Mouse (Mus musculus): ENCODE measurements around the gene Gpank1.

Gene Gpank1

DNA sequence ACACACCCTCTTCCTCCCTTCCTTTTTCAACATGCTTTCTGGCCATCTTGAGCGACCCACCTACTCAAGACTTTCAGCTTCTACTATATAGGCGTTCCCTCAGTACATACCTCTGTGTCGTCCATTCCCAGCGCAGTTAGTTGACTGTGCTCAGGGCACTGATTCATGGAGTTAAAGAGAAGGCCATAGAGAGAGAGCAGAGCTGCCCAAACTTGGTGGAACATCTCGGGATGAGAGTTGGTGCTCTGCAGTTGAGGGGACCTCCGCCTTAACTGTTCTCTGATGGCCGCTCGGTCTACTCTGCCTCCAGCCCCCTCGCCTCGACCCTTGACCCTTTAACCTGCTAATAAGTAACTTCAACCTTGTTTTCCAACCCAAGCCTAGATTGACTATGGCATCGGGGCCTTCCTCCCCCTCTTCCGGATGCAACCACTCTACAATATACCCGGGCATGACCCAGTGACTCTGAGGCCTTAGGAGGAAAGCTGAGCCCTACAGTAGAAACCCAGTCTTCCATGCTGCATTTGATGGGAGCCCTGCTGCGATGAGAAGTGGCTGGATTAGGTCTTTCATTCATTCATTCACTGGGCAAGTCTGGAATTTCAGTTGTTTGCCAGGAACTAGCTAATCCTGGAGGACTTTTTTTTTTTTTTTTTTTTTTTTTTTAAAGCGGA, 10.4 kb downstream of the Gpank1 start, which contains the start of gene Apom:
TSS of gene Apom (minus strand) at position 551 of the 674 bp plus-strand sequence.
- DNase-seq (ENCODE audit: low read depth, low spot score): no peak

DNA sequence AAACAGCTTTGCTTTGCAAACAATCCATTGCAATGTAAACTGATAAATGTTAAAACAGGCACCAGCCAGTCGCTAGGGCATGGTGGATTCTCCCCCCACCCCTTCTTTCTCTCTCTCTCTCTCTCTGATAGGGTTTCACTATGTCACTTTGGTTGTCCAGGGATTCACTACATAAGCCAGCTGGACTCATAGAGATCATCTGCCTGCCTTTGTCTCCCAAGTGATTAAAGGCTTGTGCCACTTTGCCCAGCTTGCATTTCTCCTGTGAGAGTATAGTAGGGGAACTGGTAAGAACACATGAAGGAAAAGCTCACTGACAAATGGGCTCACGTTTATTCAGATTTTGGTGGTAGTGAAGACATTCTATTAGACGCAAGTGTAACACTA, 10.9 kb downstream of the Gpank1 start:
- no peak for DNase-seq (ENCODE audit: low read depth, low spot score)

DNA sequence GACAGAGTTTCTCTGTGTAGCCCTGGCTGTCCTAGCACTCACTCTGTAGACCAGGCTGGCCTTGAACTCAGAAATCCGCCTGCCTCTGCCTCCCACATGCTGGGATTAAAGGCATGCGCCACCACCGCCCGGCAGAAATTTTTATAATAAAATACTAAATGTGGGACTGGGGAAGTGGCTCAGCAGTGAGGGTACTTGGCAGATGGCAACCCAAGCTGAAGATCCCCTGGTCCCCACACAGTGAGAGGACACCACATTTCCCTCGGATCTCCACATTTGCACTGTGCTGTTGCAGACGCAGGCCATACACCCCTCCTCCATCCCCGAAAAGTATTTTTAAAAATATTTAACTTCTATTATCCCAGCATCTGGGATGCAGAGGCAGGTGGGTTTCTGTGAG, 12.3 kb downstream of the Gpank1 start:
- no peak for DNase-seq (ENCODE audit: low read depth, low spot score)

DNA sequence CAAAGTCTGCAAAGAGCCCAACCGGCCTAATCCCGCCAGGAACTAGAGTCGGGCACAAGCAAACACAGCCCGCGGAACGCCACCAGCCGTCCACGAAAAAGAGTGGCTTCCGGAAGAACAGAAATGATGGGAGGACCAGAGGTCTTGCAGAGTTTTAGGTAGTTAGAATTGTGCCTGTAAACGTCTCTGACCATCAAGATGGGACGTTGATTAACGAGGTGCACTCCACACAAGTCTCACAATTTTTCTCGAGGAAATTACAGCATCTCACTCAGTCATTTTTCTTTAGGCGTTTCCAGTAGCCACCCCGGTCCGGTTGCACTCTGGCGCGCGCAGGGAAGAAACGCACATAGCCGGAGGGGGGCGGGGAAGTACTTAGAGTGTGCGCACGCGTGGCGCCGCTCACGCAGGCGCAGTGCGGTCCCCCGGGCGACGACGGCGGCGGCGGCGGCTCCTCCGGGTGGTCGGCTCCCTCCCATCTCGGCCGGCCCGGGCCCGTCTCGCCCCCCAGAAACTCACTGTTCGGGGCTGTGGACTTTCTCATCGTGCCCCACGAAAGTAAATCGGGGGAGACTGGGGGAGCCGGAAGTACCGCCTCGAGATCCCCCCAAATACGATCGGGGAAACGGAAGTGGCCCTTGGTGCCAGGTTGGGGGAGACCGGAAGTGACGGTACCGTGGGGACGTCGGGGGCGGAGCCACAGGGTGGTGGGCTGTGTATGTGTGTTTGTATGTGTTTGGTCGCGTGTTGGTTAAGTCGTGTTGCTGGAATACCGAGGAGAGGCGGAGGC, 13.7 kb downstream of the Gpank1 start, which contains the start of gene Bag6:
TSS of gene Bag6 (plus strand) at position 378 of the 790 bp plus-strand sequence.
- DNase-seq (ENCODE audit: low read depth, low spot score): peak; percentile 98

DNA sequence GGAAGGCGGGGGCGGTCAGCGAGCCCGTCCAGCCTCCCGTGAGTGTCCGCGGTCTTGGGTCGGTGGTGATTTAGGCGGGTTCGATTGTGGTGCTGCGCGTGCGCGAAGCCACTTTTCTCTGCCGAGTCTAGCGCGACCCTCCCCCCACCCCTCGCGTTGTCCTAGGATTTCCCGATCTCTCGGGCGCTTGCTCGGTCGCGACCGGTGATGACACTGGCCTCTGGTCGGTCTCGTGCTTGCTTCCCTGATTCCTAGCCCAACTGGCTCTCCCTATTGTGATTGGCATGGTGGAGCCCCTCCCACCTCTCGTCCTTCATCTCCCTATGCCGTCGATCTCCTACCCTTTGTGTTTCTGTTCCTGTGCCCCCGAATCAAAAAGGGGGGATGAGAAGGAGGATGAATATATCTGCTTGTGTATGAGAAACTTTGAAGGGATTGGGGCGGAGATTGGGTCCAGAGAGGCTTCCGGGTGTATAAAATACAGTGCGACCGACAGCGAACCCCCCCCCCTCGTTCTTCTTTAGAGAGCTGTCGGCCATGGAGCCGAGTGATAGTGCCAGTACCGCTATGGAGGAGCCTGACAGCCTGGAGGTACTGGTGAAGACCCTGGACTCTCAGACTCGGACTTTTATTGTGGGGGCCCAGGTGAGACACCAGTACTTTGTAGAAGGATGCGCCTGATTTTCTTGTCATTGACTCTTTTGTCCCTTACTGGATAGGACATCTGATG, 14.5 kb downstream of the Gpank1 start:
- no peak for DNase-seq (ENCODE audit: low read depth, low spot score)

DNA sequence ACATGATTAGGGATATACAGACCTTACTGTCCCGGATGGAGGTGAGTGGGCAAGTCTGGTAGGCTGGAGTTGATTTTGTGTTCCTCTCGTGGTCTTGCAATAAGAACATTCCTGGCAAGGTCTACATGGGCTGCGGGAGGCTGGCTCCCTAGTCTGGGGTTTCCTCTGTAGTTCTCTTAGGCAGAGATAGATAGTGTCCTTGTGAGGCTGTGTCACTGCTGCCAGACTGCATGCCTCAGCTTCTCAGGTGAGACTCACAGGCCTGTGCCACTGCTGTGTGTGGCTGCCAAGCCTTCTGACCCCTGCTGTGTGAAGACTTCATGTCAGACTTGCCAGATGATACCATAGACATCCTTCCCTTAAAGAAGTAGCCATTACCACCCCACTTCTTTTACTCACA, 18.0 kb downstream of the Gpank1 start:
- no peak for DNase-seq (ENCODE audit: low read depth, low spot score)

DNA sequence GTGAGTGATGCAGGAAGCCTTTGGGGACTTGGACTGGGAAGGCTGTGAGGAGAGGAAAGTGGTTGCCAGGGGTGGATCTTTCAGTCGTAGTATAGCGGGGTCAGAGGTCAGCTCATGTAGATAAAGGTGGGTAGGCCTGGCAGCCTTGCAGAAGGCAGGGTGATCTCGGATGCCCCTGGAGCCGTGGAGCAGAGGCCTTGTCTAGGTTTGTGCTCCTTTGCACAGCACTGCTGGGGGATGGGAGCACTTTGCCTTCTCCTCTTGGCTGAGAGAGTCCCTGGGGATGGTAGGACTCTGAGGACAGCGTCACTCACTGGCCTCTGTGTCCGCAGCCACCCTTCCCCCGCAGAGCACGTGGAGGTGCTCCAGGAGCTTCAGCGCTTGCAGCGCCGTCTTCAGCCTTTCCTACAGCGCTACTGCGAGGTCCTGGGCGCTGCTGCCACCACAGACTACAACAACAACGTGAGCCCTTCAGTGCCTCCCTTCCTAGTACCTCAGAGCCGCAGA, 19.3 kb downstream of the Gpank1 start:
- DNase-seq (ENCODE audit: low read depth, low spot score): no peak

DNA sequence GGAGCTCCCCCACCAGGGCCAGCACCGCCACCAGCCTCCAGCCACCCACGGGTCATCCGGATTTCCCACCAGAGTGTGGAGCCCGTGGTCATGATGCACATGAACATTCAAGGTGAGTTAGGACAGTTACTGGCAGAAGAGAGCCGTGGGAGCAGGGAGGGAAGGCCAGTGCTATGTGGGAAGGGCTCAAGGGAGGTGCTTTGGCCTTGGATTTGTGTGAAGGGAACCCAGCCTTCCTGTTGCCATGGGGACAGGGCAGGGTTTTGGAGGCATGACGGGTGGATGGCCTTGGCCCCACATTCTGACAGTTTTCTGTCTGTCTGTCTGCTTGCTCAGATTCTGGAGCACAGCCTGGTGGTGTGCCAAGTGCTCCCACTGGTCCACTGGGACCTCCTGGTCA, 20.7 kb downstream of the Gpank1 start:
- no peak for DNase-seq (ENCODE audit: low read depth, low spot score)

DNA sequence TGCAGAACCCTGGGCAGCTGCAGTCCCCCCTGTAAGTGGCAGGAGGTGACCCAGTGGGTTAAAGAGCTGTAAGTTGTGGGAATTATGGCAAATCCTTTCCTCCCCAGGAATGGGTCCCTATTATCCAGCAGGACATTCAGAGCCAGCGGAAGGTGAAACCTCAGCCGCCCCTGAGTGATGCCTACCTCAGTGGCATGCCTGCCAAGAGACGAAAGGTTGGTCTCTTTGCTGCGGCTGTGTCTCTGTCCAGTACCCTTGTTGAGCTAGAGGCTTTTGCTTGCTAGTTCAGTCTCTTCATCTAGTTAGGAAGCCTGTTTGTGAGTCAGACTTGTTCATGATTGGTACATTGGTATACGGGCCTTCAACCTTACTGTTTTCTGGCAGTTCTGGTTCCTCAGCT, 24.9 kb downstream of the Gpank1 start:
- no peak for DNase-seq (ENCODE audit: low read depth, low spot score)

DNA sequence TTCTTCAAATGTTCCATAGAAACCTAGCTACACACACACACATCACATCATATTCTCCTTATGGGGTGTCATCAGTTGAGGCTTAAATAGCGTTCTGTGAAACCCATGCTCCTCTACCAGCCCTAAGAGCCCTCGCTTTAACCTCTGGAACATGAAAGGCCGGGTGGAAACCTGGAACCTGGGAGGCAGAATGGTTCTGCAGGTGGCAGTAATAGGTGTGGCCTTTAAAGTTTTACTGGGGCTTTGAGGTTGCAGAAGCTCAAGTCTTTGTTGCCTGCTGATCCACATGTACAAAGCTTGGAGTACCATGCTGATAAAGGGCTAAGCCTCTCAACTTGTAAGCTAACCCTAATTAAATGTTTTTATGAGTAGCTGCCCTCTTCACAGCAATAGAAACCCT, 26.1 kb downstream of the Gpank1 start:
- no peak for DNase-seq (ENCODE audit: low read depth, low spot score)

DNA sequence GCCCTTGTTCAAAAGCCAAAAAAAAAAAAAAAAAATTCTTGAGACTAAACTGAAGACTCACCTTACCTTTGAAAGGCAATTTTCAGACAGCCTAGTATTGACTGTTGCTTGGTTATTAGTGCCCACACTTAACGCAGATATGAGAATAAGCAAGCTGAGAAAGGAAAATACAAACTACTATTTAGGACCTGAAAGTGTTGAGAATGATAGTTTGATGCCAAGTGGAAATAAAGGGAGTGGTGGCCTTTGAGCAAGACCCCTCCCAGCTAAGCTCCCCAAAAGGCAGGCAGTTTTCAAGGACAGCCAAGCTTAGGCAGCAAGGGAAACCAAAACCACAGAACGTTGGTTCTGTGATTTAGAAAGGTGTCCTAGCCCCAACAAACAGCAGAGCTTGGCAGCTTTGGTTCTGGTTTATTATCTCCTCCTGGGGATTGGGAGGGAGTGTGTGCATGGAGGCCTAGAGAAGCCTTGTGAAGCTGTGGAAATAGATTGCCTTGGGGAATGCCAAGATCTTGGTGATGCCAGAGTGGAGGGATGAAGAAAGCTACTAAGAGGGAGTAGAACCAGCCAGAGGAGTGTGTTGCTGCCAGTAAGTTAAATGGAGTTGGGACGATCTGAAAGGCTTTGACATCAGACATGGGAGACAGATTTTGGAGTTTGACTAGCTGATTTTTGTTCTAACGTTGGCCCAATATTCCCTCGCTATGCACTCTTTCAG, 26.8 kb downstream of the Gpank1 start:
- no peak for DNase-seq (ENCODE audit: low read depth, low spot score)

DNA sequence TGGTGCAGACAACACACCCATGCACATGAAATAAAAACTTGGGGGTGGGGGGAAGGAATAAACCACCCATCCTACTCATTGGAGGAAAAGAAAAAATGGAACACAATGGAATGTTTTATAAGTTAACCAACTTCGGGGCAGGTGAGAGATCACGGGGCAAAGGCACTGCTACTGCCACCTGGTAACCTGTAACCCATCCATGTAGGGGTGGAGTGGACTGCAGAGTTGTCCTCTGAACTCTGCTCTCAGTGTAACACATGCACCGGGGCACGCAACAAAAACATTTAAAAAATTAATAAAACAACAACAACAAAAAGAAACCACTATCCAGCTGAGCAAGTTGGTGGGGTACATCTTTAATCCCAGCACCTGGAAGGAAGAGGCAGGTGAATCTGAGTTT, 30.9 kb downstream of the Gpank1 start:
- DNase-seq (ENCODE audit: low read depth, low spot score): no peak

DNA sequence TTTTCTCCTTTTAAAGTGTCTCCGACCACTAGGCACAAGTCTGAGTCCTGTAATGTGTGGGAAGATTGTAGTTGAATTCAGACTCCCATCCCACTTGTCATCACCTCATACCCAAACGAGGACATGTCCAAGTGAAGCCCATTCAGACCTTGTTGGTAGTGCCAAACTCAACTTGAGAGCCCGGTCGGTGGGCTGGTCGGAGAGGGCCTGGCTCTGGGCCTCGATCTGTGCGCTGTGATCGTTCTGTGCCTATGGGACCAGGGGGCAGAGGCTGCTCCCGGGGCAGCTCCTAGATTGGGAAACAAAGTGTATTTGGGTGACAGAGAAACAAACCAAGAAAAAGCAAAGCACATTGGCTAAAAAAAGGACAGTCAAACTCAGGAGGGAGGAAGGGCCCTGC, 31.8 kb downstream of the Gpank1 start:
- no peak for DNase-seq (ENCODE audit: low read depth, low spot score)

DNA sequence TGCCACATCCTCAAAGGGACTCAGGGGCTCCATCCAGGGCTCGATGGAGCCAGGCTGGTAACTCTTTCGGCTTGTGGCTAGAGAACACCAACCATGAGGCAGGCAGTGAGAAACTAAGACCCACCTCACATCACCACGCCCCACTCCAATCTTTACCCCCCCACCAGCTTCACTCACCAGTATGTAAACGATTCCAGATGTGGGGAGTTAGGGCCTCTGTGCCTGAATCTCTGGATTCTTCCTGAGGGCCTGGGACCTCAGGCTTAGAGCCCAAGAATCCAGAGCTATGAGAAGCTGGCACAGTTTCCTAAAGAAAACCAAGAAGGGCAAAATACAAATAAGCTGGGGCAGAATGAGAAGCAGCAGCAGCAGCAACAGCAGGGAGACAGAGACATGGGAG, 32.7 kb downstream of the Gpank1 start:
- DNase-seq (ENCODE audit: low read depth, low spot score): no peak

DNA sequence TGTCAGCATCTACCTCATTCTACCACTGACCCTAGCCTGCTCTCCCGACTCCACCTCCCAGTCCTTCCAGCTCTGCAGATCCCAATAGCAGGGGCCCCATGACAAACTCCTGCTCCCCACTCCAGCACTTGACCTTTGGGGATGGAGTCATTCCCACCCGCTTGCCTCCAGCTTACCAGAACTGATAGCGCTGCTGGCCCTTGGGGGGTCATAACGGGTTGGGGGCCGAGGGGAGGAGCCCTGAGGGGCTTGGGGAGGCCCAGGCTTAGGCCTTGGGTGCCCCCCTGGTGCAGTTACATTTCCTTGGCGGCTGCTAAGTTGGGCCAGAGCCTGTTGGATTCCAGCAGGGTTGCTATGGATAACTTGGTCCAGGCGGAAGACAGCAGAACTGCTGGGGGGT, 33.4 kb downstream of the Gpank1 start:
- no peak for DNase-seq (ENCODE audit: low read depth, low spot score)

DNA sequence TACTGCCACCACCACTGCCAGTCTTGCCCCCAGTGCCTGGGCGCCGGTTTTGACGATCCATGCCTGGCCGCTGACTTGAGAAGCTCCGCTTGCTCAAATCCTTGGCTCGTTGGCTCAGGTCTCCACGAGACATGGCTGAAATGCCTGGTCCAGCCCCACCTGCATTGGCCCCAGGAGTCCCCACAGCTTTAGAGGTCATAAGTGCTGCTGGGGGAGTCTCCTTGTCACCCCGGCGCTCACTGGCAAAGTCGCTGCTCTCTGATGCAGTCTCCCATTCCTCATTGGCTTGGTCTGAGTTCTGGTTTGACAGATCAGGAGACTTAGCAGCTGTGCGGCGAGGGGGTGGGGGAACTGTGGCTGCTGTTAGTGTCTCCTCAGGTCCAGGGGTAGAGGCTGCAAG, 34.2 kb downstream of the Gpank1 start:
- DNase-seq (ENCODE audit: low read depth, low spot score): no peak

DNA sequence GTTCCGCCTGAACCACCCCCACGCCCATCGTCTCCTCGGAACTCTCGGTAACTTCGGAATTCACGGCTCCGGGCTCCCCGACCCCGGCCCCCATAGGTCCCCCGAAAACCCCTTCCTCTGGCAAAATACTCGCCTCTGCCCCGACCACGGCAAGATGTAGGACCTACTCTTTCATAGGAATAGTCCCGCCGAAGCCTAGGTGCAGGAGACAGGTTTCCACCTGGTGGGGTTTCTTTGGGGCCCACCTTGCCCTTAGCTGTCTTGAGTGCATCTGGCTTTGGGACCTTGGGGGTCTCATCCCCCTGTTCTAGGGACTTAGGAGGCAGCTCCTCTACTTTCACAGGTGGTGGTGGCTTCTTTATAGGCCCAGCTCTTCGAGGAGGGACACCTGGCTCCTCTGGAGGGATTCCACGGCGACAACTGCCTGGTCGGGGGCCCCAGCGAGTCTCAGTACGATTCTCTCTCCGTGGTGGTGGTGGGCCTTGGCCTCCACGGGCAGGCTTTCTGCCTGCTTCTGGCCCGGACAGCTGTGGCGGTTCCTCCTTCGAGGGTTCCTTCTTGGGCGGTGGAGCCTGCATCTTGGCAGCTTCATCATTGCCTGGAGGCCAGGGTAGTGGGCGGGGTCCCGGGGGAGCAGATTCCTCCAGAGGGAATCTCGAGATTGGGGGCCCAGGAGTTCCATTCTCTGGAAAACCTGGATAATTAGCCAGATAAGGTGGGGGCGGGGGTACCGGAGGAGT, 35.4 kb downstream of the Gpank1 start:
- no peak for DNase-seq (ENCODE audit: low read depth, low spot score)

DNA sequence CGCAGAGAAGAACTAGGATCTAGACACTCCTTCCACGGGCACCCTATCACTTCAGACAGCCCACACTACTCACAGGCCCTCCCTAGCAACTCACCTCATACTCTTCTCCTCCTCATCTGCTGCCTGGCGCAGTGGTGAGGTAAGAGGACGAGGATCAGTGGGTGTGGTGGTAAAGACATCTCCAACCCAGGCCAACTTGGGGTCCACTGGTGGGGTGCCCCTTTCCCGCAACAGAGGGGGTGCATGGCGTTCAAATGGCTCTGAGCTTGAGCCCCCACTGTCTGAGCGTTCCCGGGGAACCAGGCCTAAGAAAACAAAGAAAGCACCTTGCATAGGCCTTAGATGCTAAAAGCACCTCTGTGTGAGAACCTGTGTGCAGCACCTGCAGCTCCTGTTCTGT, 36.0 kb downstream of the Gpank1 start:
- no peak for DNase-seq (ENCODE audit: low read depth, low spot score)

DNA sequence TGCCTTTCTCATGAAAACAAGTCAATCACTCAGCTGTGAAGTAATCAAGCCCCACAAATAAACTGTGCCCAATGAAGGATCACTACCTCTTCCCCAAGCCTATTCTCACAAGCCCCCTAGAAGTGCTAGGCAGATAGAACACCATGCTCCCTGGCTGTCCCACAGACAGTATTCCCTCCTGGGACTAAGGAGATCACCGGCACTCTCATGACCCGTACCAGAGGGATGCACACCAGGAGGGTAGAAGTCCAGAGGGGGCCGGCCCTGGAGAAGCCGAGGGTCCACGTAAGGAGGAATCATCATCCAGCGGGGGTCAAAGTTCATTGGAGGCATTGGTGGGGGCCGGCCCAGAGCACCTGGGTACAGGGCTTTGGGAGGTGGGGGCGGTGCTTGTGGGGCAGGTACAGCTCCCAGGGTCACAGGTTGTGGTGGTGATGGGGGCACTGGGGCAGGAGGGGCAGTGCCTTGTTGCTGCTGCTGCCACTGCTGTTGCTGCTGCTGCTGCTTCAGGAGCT, 36.5 kb downstream of the Gpank1 start:
- no peak for DNase-seq (ENCODE audit: low read depth, low spot score)

DNA sequence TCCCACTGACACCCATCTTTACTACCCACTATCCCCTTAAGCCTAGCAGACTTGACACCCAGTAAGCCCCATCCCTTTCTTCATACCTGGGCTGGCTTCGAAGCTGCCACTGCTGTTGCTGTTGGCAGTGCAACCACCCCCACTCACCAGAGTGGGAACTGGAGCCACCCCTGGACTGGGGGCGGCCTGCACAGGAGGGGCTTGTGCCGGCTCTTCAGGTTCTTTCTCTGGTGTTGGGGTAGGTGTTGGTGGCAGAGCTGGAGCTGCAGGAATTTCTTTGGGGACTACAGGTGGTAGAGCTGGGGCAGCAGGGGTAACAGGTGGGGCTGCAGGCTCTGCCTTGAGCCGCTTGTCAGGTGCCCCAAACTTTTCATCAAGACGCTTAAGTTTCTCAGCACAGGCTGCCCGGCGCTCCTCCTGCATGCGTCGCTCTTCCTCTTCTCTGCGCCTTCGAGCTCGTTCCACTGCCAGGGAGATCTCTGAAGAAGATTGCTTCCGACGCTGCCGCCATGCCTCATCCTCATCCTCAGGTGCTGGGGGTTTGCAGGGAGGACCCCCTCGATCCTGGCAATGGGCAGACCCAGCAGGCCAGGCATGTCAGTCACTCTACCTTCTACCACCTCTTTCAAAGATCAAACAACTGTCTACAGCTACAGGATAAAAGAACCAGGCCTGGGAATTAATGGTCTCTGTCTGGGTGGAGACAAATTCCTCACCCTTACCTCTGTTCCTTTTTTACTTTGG, 37.8 kb downstream of the Gpank1 start:
- no peak for DNase-seq (ENCODE audit: low read depth, low spot score)
